In the genomic region with DNA sequence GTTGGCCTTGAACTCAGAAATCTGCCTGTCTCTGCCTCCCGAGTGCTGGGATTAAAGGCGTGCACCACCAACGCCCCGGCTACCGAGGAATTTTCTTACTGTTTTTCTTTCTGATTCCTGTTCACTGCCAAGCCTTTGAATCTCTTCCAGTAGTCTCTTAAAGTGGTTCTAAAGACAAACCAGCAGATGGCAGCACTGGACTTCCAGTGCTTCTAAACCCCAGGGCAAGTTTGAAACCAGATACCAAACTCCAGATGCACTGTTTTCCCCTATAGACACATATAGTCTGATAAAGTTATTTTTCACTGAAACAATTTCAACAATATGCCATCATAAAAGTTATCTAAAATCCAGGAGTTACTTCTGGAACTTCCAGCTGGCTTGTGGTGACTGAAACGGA, we compare ENCODE assay signal across 8 mouse cellular contexts. TPM values are rescaled to one million over a fixed set of nuclear protein-coding genes. Genes with fewer than 3 reads are reported as not detected.
DNase-seq lines count a peak whose midpoint lies in the region; ATAC-seq and TF ChIP-seq lines count a peak whose summit lies in the region.

No protein-coding gene starts in this region.

- 56% methylated on average over 6 of the region's 6 CpGs for WGBS in heart, embryonic 11.5 days (ENCODE audit: insufficient replicate concordance)
- WGBS in lung, postnatal 0 days, result 39% methylated on average over 6 of the region's 6 CpGs

- no peaks in the 10 kb centered on the region for H3K27me3 ChIP-seq in heart, embryonic 11.5 days (ENCODE audit: control insufficient read depth, insufficient read depth, low read length)
- H3K27me3 ChIP-seq in lung, postnatal 0 days (replicated peaks; ENCODE audit: insufficient read depth, low read length), result no peaks in the 10 kb centered on the region

- peaks cover 9% of the 10 kb centered on the region for H3K36me3 ChIP-seq in heart, embryonic 11.5 days (ENCODE audit: control insufficient read depth, insufficient read depth, low read length)
- no peaks in the 10 kb centered on the region; the same call in 1 of the 2 replicates for H3K36me3 ChIP-seq in lung, postnatal 0 days (ENCODE audit: insufficient read depth, low read length)

- no peaks in the 10 kb centered on the region for H3K9me3 ChIP-seq in heart, embryonic 11.5 days (replicated peaks; ENCODE audit: control insufficient read depth, low read length)
- H3K9me3 ChIP-seq in lung, postnatal 0 days (ENCODE audit: low read length), result no peaks in the 10 kb centered on the region

- TF ChIP-seq EP300 in lung, postnatal 0 days (IDR thresholded peaks at IDR 0.05), result no peak

- no peak overlapping the region for H3K9ac ChIP-seq in heart, embryonic 11.5 days (ENCODE audit: low read depth, low read length)
- no peak overlapping the region for H3K9ac ChIP-seq in lung, postnatal 0 days (replicated peaks; ENCODE audit: low read depth)

- no peak overlapping the region for H3K4me2 ChIP-seq in heart, embryonic 11.5 days
- H3K4me2 ChIP-seq in lung, postnatal 0 days (replicated peaks; ENCODE audit: low read depth, low read length), result no peak overlapping the region

- H3K27ac ChIP-seq in heart, embryonic 11.5 days (ENCODE audit: low read depth, low read length), result no peak overlapping the region
- H3K27ac ChIP-seq in lung, postnatal 0 days (ENCODE audit: low read length), result no peak overlapping the region

- ATAC-seq in heart, embryonic 11.5 days (replicated peaks; ENCODE audit: insufficient number of reproducible peaks, low FRiP score, low TSS enrichment), result no peak
- ATAC-seq in lung, postnatal 0 days, result no peak

- DNase-seq in heart, adult 11 months, result peak; percentile 88
- DNase-seq in urinary bladder, postnatal 25 days (ENCODE audit: low spot score), result peak; percentile 58
- no peak for DNase-seq in urinary bladder, adult 2 months (ENCODE audit: low spot score)
- DNase-seq in cerebellum, adult 9-11 months, result peak; percentile 70
- DNase-seq in heart, postnatal 4 days, result peak; percentile 73
- peak; percentile 91 for DNase-seq in lung, postnatal 0 days (ENCODE audit: low spot score)
- DNase-seq in thymus, postnatal 14 days, result peak; percentile 72

- peak; percentile 83 for TF ChIP-seq CTCF in lung, postnatal 0 days (IDR thresholded peaks at IDR 0.05)

- H3K4me1 ChIP-seq in heart, embryonic 11.5 days (ENCODE audit: control insufficient read depth, insufficient read depth, low read length), result peaks cover 5% of the 10 kb centered on the region; the same call in 1 of the 2 replicates
- H3K4me1 ChIP-seq in lung, postnatal 0 days (ENCODE audit: insufficient read depth, low read depth, low read length), result no peaks in the 10 kb centered on the region

- H3K4me3 ChIP-seq in heart, embryonic 11.5 days (ENCODE audit: low read depth, low read length), result no peak overlapping the region
- no peak overlapping the region for H3K4me3 ChIP-seq in lung, postnatal 0 days (ENCODE audit: low read depth, low read length)

RNA-seq across cellular contexts. Expression of a gene that starts 19.4 kb away (rescaled TPM):
- 35.6 and 35.7 TPM in 2 replicates for polyA plus RNA-seq in heart, embryonic 11.5 days (2014; fragmentation: Nextera tagmentation; extraction: Ambion mirVana)
- polyA plus RNA-seq in urinary bladder, adult 2 months (2012; rRNA removed), result 30.0 and 31.7 TPM in 2 replicates
- 10 to 100 TPM; 27.6 to 30.7 TPM for total RNA-seq in heart, postnatal 4 days (2021)
- 18.9 and 19.5 TPM in 2 replicates for polyA plus RNA-seq in lung, postnatal 0 days (2015; fragmentation: Nextera tagmentation; extraction: Ambion mirVana)

RNA-seq across cellular contexts. Expression of a gene that starts 34.7 kb away (rescaled TPM):
- polyA plus RNA-seq in heart, embryonic 11.5 days (2014; fragmentation: Nextera tagmentation; extraction: Ambion mirVana), result 22.7 TPM in 2 replicates
- 79.9 and 89.7 TPM in 2 replicates for polyA plus RNA-seq in urinary bladder, adult 2 months (2012; rRNA removed)
- total RNA-seq in heart, postnatal 4 days (2021), result 10 to 100 TPM; 34.0 to 40.6 TPM
- 74.7 and 78.6 TPM in 2 replicates for polyA plus RNA-seq in lung, postnatal 0 days (2015; fragmentation: Nextera tagmentation; extraction: Ambion mirVana)

RNA-seq across cellular contexts. Expression of a gene that starts 43.6 kb away (rescaled TPM):
- polyA plus RNA-seq in heart, embryonic 11.5 days (2014; fragmentation: Nextera tagmentation; extraction: Ambion mirVana), result 17.9 and 21.0 TPM in 2 replicates
- 25.4 and 27.3 TPM in 2 replicates for polyA plus RNA-seq in urinary bladder, adult 2 months (2012; rRNA removed)
- total RNA-seq in heart, postnatal 4 days (2021), result 10 to 100 TPM; 18.3 to 20.8 TPM
- polyA plus RNA-seq in lung, postnatal 0 days (2015; fragmentation: Nextera tagmentation; extraction: Ambion mirVana), result 6.8 and 8.1 TPM in 2 replicates

RNA-seq across cellular contexts. Expression of a gene that starts 43.7 kb away (rescaled TPM):
- 97.7 and 104 TPM in 2 replicates for polyA plus RNA-seq in heart, embryonic 11.5 days (2014; fragmentation: Nextera tagmentation; extraction: Ambion mirVana)
- polyA plus RNA-seq in urinary bladder, adult 2 months (2012; rRNA removed), result 36.1 and 39.5 TPM in 2 replicates
- 10 to 100 TPM; 71.2 to 72.8 TPM for total RNA-seq in heart, postnatal 4 days (2021)
- 47.4 and 49.2 TPM in 2 replicates for polyA plus RNA-seq in lung, postnatal 0 days (2015; fragmentation: Nextera tagmentation; extraction: Ambion mirVana)
